In the genomic region with DNA sequence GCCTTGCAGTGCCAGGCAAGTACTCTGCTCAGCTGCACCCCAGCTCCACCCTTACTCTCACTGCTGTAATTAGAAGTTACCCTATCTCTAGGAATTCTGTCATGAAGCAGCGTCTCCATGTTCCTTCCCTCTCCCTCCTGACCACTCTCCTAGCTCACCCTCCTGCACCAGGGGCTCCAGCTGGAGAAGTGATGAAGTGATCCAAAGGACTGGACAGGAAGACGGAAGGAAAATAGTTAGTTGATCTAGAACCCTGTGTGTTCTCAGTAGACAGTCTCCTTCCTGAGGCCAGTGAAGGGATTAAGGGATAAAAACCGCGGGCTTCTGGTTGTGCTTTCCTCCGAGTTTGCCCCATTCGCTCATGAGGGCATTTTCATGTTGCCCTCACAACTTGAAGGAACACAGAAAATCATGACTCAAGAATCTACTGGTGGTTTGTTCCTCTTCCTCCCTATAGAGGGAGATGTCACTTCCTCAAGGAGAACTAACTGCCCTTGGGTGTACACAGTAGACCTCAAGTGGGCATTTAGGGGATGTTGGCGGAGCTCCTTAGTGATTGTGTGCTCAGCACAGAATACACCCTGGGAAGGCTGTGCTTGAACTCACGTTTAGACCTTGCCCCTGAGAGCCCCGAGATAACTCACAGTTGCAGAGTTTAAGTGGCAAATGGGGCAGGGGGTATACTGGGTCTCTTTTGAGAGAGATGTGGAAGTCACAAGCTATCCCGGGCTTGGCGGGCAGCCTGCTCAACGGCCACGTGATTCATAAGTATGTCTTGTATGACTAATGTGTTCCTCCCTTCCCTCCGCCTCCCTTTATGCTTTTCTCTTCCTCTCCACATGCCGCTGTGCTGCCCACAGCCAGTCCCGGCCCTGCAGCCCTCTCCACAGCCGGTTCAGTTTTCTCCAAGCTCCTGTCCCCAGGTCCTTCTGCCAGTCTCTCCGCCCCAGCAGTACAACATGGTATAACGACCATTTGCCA, we compare ENCODE assay signal across 8 mouse cellular contexts. TPM values are rescaled to one million over a fixed set of nuclear protein-coding genes. Genes with fewer than 3 reads are reported as not detected.
DNase-seq lines count a peak whose midpoint lies in the region; ATAC-seq and TF ChIP-seq lines count a peak whose summit lies in the region.

No protein-coding gene starts in this region.

- 24% methylated on average over 19 of the region's 19 CpGs for WGBS in bone marrow, adult 2 months
- 86% methylated on average over 19 of the region's 19 CpGs for WGBS in forebrain, embryonic 14.5 days

- peaks cover 1% of the 10 kb centered on the region; the same call in 1 of the 2 replicates for H3K4me1 ChIP-seq in bone marrow, adult 2 months (ENCODE audit: control insufficient read depth, insufficient read depth, low read length)
- H3K4me1 ChIP-seq in forebrain, embryonic 14.5 days (ENCODE audit: control insufficient read depth, insufficient read depth, low read length) = no peaks in the 10 kb centered on the region

- intact Hi-C loops in left cerebral cortex, postnatal 10 days (cut with DNase I) = no loop called here
- intact Hi-C loops in heart, postnatal 14 days (cut with DNase I) = no loop called here
- intact Hi-C loops in left cerebral cortex, postnatal 36 days (cut with DNase I) = no loop called here

- H3K4me3 ChIP-seq in bone marrow, adult 2 months (replicated peaks; ENCODE audit: control insufficient read depth, low read depth, low read length) = no peak overlapping the region
- H3K4me3 ChIP-seq in forebrain, embryonic 14.5 days (ENCODE audit: low read depth, low read length) = no peak overlapping the region

- no peak overlapping the region for H3K4me2 ChIP-seq in forebrain, embryonic 14.5 days (ENCODE audit: low read length)

- H3K27me3 ChIP-seq in forebrain, embryonic 14.5 days (replicated peaks; ENCODE audit: control insufficient read depth, insufficient read depth, low read length) = no peaks in the 10 kb centered on the region

- no peak for TF ChIP-seq CTCF in bone marrow, adult 2 months (IDR thresholded peaks at IDR 0.05; ENCODE audit: control insufficient read depth, insufficient read depth, low read length)

- peak; percentile 72 to 74 for DNase-seq in left cerebral cortex, adult 18-20 months (ENCODE audit: low spot score in 2 of 2)
- DNase-seq in left cerebral cortex, postnatal 10 days (ENCODE audit: extremely low spot score in 1 of 2, low spot score in 2 of 2) = no peak
- DNase-seq in heart, postnatal 14 days = peak; percentile 47 to 53
- peak; percentile 66 to 75 for DNase-seq in left cerebral cortex, postnatal 36 days (ENCODE audit: low spot score in 2 of 2)
- DNase-seq in forebrain, embryonic 14.5 days (ENCODE audit: low spot score) = no peak
- no peak for DNase-seq in cerebellum, postnatal 36 days

- H3K36me3 ChIP-seq in forebrain, embryonic 14.5 days (ENCODE audit: control insufficient read depth, insufficient read depth, low read length) = peaks cover 63% of the 10 kb centered on the region

- peak; percentile 77 for ATAC-seq in monocyte, adult 5-6 weeks (replicated peaks; ENCODE audit: insufficient number of reproducible peaks, low FRiP score, low TSS enrichment, poor library complexity, severe bottlenecking)
- ATAC-seq in forebrain, embryonic 14.5 days = no peak

- H3K9ac ChIP-seq in forebrain, embryonic 14.5 days (ENCODE audit: low read length) = no peak overlapping the region

- H3K27ac ChIP-seq in bone marrow, adult 2 months (ENCODE audit: control insufficient read depth, insufficient read depth, low read depth, low read length, poor library complexity) = peak overlapping the region; percentile 20; the same call in 1 of the 2 replicates
- H3K27ac ChIP-seq in forebrain, embryonic 14.5 days (ENCODE audit: low read depth, low read length) = no peak overlapping the region

- TF ChIP-seq POLR2A in bone marrow, adult 2 months (IDR thresholded peaks at IDR 0.05; ENCODE audit: borderline replicate concordance, control insufficient read depth, low read depth, low read length) = no peak

- no peaks in the 10 kb centered on the region for H3K9me3 ChIP-seq in forebrain, embryonic 14.5 days (replicated peaks; ENCODE audit: control insufficient read depth, low read length)

RNA-seq across cellular contexts. Expression of a gene that starts 20.4 kb away (rescaled TPM):
- total RNA-seq in left cerebral cortex, adult 18-20 months (2021) = 1 to 10 TPM; 3.9 to 4.8 TPM
- 1 to 10 TPM; 4.1 to 7.5 TPM for total RNA-seq in left cerebral cortex, postnatal 10 days (2021)
- polyA plus RNA-seq in bone marrow, adult 2 months (2011; ENCODE audit: insufficient read depth, insufficient read length, low replicate concordance, missing spikeins) = 2.4 and 5.0 TPM in 2 replicates
- total RNA-seq in heart, postnatal 14 days (2021) = 1 to 10 TPM in 1 of 2 experiments, under 1 TPM in 1; 0.88 to 2.1 TPM
- total RNA-seq in left cerebral cortex, postnatal 36 days (2021) = 1 to 10 TPM; 1.7 to 2.9 TPM
- total RNA-seq in monocyte, adult 5-6 weeks (2017) = 0.32 to 9.8 TPM (median 1.4 TPM) in 3 replicates
- 0.41 TPM in 1 of 2 replicates, not detected in the other for polyA plus RNA-seq in forebrain, embryonic 14.5 days (2014; fragmentation: Nextera tagmentation; extraction: Ambion mirVana)

RNA-seq across cellular contexts. Expression of a gene that starts 33.6 kb away (rescaled TPM):
- total RNA-seq in left cerebral cortex, adult 18-20 months (2021) = 1 to 10 TPM; 3.5 to 5.2 TPM
- total RNA-seq in left cerebral cortex, postnatal 10 days (2021) = 1 to 10 TPM; 6.0 to 7.0 TPM
- polyA plus RNA-seq in bone marrow, adult 2 months (2011; ENCODE audit: insufficient read depth, insufficient read length, low replicate concordance, missing spikeins) = not detected in 2 replicates
- 10 to 100 TPM; 38.3 TPM for total RNA-seq in heart, postnatal 14 days (2021)
- total RNA-seq in left cerebral cortex, postnatal 36 days (2021) = 1 to 10 TPM; 2.1 to 4.9 TPM
- total RNA-seq in monocyte, adult 5-6 weeks (2017) = not detected in 3 replicates
- 12.5 and 17.2 TPM in 2 replicates for polyA plus RNA-seq in forebrain, embryonic 14.5 days (2014; fragmentation: Nextera tagmentation; extraction: Ambion mirVana)

RNA-seq across cellular contexts. Expression of a gene that starts 41.1 kb away (rescaled TPM):
- total RNA-seq in left cerebral cortex, adult 18-20 months (2021) = 10 to 100 TPM; 23.4 to 27.0 TPM
- total RNA-seq in left cerebral cortex, postnatal 10 days (2021) = 10 to 100 TPM; 28.3 to 32.8 TPM
- 36.7 and 39.9 TPM in 2 replicates for polyA plus RNA-seq in bone marrow, adult 2 months (2011; ENCODE audit: insufficient read depth, insufficient read length, low replicate concordance, missing spikeins)
- 10 to 100 TPM; 38.3 to 39.2 TPM for total RNA-seq in heart, postnatal 14 days (2021)
- 10 to 100 TPM; 22.8 to 29.9 TPM for total RNA-seq in left cerebral cortex, postnatal 36 days (2021)
- 7.9 to 28.8 TPM (median 11.5 TPM) in 3 replicates for total RNA-seq in monocyte, adult 5-6 weeks (2017)
- 53.1 and 65.1 TPM in 2 replicates for polyA plus RNA-seq in forebrain, embryonic 14.5 days (2014; fragmentation: Nextera tagmentation; extraction: Ambion mirVana)

RNA-seq across cellular contexts. Expression of a gene that starts 53.2 kb away (rescaled TPM):
- total RNA-seq in left cerebral cortex, adult 18-20 months (2021) = 1 to 10 TPM; 7.6 to 8.3 TPM
- total RNA-seq in left cerebral cortex, postnatal 10 days (2021) = 1 to 10 TPM; 5.8 to 8.5 TPM
- polyA plus RNA-seq in bone marrow, adult 2 months (2011; ENCODE audit: insufficient read depth, insufficient read length, low replicate concordance, missing spikeins) = not detected in 2 replicates
- total RNA-seq in heart, postnatal 14 days (2021) = 1 to 10 TPM; 1.1 TPM
- 1 to 10 TPM; 6.0 to 7.6 TPM for total RNA-seq in left cerebral cortex, postnatal 36 days (2021)
- not detected in 3 replicates for total RNA-seq in monocyte, adult 5-6 weeks (2017)
- 32.1 and 35.4 TPM in 2 replicates for polyA plus RNA-seq in forebrain, embryonic 14.5 days (2014; fragmentation: Nextera tagmentation; extraction: Ambion mirVana)

Comparison
In these comparisons a context has a peak if more than half of its experiments do, and no peak if none do; other contexts are left out.
1. DNase-seq: peak in left cerebral cortex, adult 18-20 months (2 of 2), heart, postnatal 14 days (2 of 2) and left cerebral cortex, postnatal 36 days (2 of 2); none in left cerebral cortex, postnatal 10 days (0 of 2), forebrain, embryonic 14.5 days (single experiment) and cerebellum, postnatal 36 days (0 of 2).
2. RNA of a gene that starts 33.6 kb away (total RNA-seq): 38.3 TPM in heart, postnatal 14 days; 6.0 to 7.0 TPM in left cerebral cortex, postnatal 10 days, 3.5 to 5.2 TPM in left cerebral cortex, adult 18-20 months, 2.1 to 4.9 TPM in left cerebral cortex, postnatal 36 days and not detected in monocyte, adult 5-6 weeks; every median in the first group is over 4 times any median in the second.